ENCODE assay signal across 20 mouse cellular contexts in the genomic region with DNA sequence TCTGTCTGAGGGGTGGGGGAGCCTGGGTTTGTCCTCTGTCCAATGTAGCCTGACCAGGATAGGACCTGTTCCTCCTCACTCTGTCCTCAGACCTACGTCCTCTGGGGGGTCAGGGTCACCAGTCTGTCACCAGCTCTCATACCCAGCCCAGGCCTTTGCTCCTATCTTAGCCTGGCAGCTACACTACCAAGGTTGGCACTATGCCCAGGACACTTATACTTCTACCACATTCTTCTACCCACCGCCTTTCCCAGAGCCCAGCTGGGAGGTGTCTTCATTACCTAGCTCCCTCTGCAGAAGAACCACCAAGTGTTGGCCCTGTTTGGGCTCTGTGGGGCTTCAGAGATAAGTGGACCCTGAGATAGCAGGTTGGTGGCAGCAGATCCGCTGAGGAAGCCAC.
DNase-seq lines count a peak whose midpoint lies in the region; ATAC-seq and TF ChIP-seq lines count a peak whose summit lies in the region.
"Had no signal": no experiment of that assay in that cellular context is flagged by ENCODE, and none has a peak within 500 bp of the region (broad histone marks: within the 10 kb centered on the region; RNA-seq: fewer than 3 reads in every experiment).

No protein-coding gene starts in this region.

- H3K9ac ChIP-seq in heart, embryonic 13.5 days = no peak overlapping the region
- no peak overlapping the region for H3K9ac ChIP-seq in lung, postnatal 0 days (replicated peaks; ENCODE audit: low read depth)
- H3K9ac ChIP-seq in midbrain, embryonic 11.5 days (ENCODE audit: low read length) = no peak overlapping the region
- H3K9ac ChIP-seq: hindbrain, embryonic 12.5 days; liver, embryonic 15.5 days; midbrain, embryonic 12.5 days had no signal

- H3K9me3 ChIP-seq in heart, embryonic 13.5 days = no peaks in the 10 kb centered on the region
- H3K9me3 ChIP-seq in lung, postnatal 0 days (ENCODE audit: low read length) = no peaks in the 10 kb centered on the region
- H3K9me3 ChIP-seq in midbrain, embryonic 11.5 days (ENCODE audit: control insufficient read depth, low read length) = no peaks in the 10 kb centered on the region
- H3K9me3 ChIP-seq: embryonic facial prominence, embryonic 10.5 days; forebrain, embryonic 10.5 days; hindbrain, embryonic 12.5 days; liver, embryonic 15.5 days; midbrain, embryonic 12.5 days had no signal

- intact Hi-C loops in left cerebral cortex, adult 2 months (cut with DNase I) = no loop called here

- H3K4me2 ChIP-seq in heart, embryonic 13.5 days = no peak overlapping the region
- H3K4me2 ChIP-seq in lung, postnatal 0 days (replicated peaks; ENCODE audit: low read depth, low read length) = no peak overlapping the region
- H3K4me2 ChIP-seq in midbrain, embryonic 11.5 days = no peak overlapping the region
- H3K4me2 ChIP-seq: hindbrain, embryonic 12.5 days; liver, embryonic 15.5 days; midbrain, embryonic 12.5 days had no signal

- no peak overlapping the region for H3K4me3 ChIP-seq in heart, embryonic 13.5 days
- H3K4me3 ChIP-seq in lung, postnatal 0 days (ENCODE audit: low read depth, low read length) = no peak overlapping the region
- no peak overlapping the region for H3K4me3 ChIP-seq in midbrain, embryonic 11.5 days (ENCODE audit: low read depth, low read length)
- no peak overlapping the region for H3K4me3 ChIP-seq in left cerebral cortex, adult 2 months
- H3K4me3 ChIP-seq: embryonic facial prominence, embryonic 10.5 days; forebrain, embryonic 10.5 days; hindbrain, embryonic 12.5 days; liver, embryonic 15.5 days; midbrain, embryonic 12.5 days had no signal

- peaks cover 19% of the 10 kb centered on the region for H3K4me1 ChIP-seq in heart, embryonic 13.5 days
- no peaks in the 10 kb centered on the region for H3K4me1 ChIP-seq in lung, postnatal 0 days (ENCODE audit: insufficient read depth, low read depth, low read length)
- no peaks in the 10 kb centered on the region; the same call in 1 of the 2 replicates for H3K4me1 ChIP-seq in midbrain, embryonic 11.5 days (ENCODE audit: control insufficient read depth, insufficient read depth, low read length)
- H3K4me1 ChIP-seq: liver, embryonic 15.5 days had no signal

- peak; percentile 40 for DNase-seq in kidney, postnatal 10 days
- DNase-seq in kidney, adult 11 months = no peak
- peak; percentile 39 for DNase-seq in lung, postnatal 0 days (ENCODE audit: low spot score)
- DNase-seq in midbrain, embryonic 11.5 days (ENCODE audit: low spot score, missing footprints) = no peak
- DNase-seq in left cerebral cortex, adult 2 months (ENCODE audit: extremely low spot score in 1 of 2, low spot score in 2 of 2) = no peak
- DNase-seq: cerebellum, adult 9-10 months; layer of hippocampus, adult 9-11 months; left cerebral cortex, postnatal 4 days; retina, postnatal 1 day; thymus, adult 18-20 months had no signal

- peak; percentile 79 for ATAC-seq in common myeloid progenitor, adult 5-6 weeks (replicated peaks; ENCODE audit: low read depth, poor library complexity, severe bottlenecking)
- ATAC-seq in heart, embryonic 13.5 days (ENCODE audit: extremely low read depth, insufficient number of reproducible peaks, low FRiP score, low TSS enrichment) = peak; percentile 41; the same call in 1 of the 2 replicates
- peak; percentile 26; the same call in 1 of the 2 replicates for ATAC-seq in lung, postnatal 0 days
- no peak for ATAC-seq in cerebellum, adult (ENCODE audit: insufficient number of reproducible peaks, low FRiP score, low TSS enrichment)
- ATAC-seq in midbrain, embryonic 11.5 days (ENCODE audit: low FRiP score) = no peak
- ATAC-seq: intestine, postnatal 0 days had no signal

- 0 out of 2 replicates have a peak overlapping the region, but pooled peaks have one; percentile 5 for H3K27ac ChIP-seq in heart, embryonic 13.5 days (replicated peaks)
- no peak overlapping the region for H3K27ac ChIP-seq in lung, postnatal 0 days (ENCODE audit: low read length)
- H3K27ac ChIP-seq in midbrain, embryonic 11.5 days (ENCODE audit: low read depth, low read length) = no peak overlapping the region
- H3K27ac ChIP-seq in left cerebral cortex, adult 2 months = no peak overlapping the region
- H3K27ac ChIP-seq: embryonic facial prominence, embryonic 10.5 days; forebrain, embryonic 10.5 days; hindbrain, embryonic 12.5 days; liver, embryonic 15.5 days; midbrain, embryonic 12.5 days had no signal

- TF ChIP-seq EP300 in lung, postnatal 0 days (IDR thresholded peaks at IDR 0.05) = no peak

- 0 out of 2 replicates have a peak, but pooled peaks cover 4% of the 10 kb centered on the region for H3K27me3 ChIP-seq in heart, embryonic 13.5 days (replicated peaks)
- H3K27me3 ChIP-seq in lung, postnatal 0 days (replicated peaks; ENCODE audit: insufficient read depth, low read length) = no peaks in the 10 kb centered on the region
- no peaks in the 10 kb centered on the region for H3K27me3 ChIP-seq in midbrain, embryonic 11.5 days (ENCODE audit: control insufficient read depth, insufficient read depth, low read length)
- H3K27me3 ChIP-seq: CH12.LX; hindbrain, embryonic 12.5 days; liver, embryonic 15.5 days; midbrain, embryonic 12.5 days had no signal

- no peak for TF ChIP-seq CTCF in lung, postnatal 0 days (IDR thresholded peaks at IDR 0.05)
- TF ChIP-seq CTCF in left cerebral cortex, adult 2 months (IDR thresholded peaks at IDR 0.05) = no peak

- WGBS in heart, embryonic 13.5 days = 33% methylated on average over 3 of the region's 3 CpGs
- WGBS in lung, postnatal 0 days = 40% methylated on average over 3 of the region's 3 CpGs
- 93% methylated on average over 3 of the region's 3 CpGs for WGBS in midbrain, embryonic 11.5 days

- H3K36me3 ChIP-seq in heart, embryonic 13.5 days = no peaks in the 10 kb centered on the region
- no peaks in the 10 kb centered on the region for H3K36me3 ChIP-seq in lung, postnatal 0 days (ENCODE audit: insufficient read depth, low read length)
- no peaks in the 10 kb centered on the region for H3K36me3 ChIP-seq in midbrain, embryonic 11.5 days (ENCODE audit: control insufficient read depth, insufficient read depth, low read length)
- H3K36me3 ChIP-seq: embryonic facial prominence, embryonic 10.5 days; forebrain, embryonic 10.5 days; hindbrain, embryonic 12.5 days; liver, embryonic 15.5 days; midbrain, embryonic 12.5 days had no signal

Comparison
In these comparisons a context has a peak if more than half of its experiments do, and no peak if none do; other contexts are left out.
1. DNase-seq: peak in kidney, postnatal 10 days (single experiment) and lung, postnatal 0 days (single experiment); none in kidney, adult 11 months (single experiment), midbrain, embryonic 11.5 days (single experiment) and left cerebral cortex, adult 2 months (0 of 2).
2. ATAC-seq: peak in common myeloid progenitor, adult 5-6 weeks (single experiment), heart, embryonic 13.5 days (single experiment) and lung, postnatal 0 days (single experiment); none in cerebellum, adult (single experiment) and midbrain, embryonic 11.5 days (single experiment).